Mouse (Mus musculus) lung, embryonic 14.5 days (tissue): ENCODE data around the gene BC028528. TPM values are rescaled to one million over a fixed set of nuclear protein-coding genes. Genes with fewer than 3 reads are reported as not detected.

Experiments used
- ATAC-seq: fragments of 200-750 bp; cut with Nextera tagmentation; 2 replicates; pipeline ENCODE4 v1.8.0; 2017; ENCODE audit warnings: mild to moderate bottlenecking, moderate TSS enrichment, moderate library complexity; ENCODE audit not compliant: insufficient read depth
- DNase-seq: peaks from one replicate; pipeline ENCODE4 v3.0.0-alpha.2; 2015
- H3K27ac ChIP-seq: fragments of 300-500 bp; sonication (generic); 2 replicates; pipeline ENCODE4 v1.5.1; 2014; ENCODE audit warnings: low read depth, mild to moderate bottlenecking, moderate library complexity
- H3K27me3 ChIP-seq: fragments of 300-500 bp; sonication (generic); 2 replicates; pipeline ENCODE4 v1.6.1; 2014; ENCODE audit warnings: low read length, control low read depth; ENCODE audit not compliant: insufficient read depth
- H3K36me3 ChIP-seq: fragments of 300-500 bp; sonication (generic); 2 replicates; pipeline ENCODE4 v1.6.1; 2014; ENCODE audit warnings: control low read depth; ENCODE audit not compliant: insufficient read depth
- H3K4me1 ChIP-seq: fragments of 300-500 bp; sonication (generic); 2 replicates; pipeline ENCODE4 v1.6.1; 2014; ENCODE audit warnings: antibody characterized with exemption, control low read depth; ENCODE audit not compliant: insufficient read depth
- H3K4me2 ChIP-seq: fragments of 300-500 bp; sonication (generic); 2 replicates; pipeline ENCODE4 v1.6.1; 2014; ENCODE audit warnings: mild to moderate bottlenecking
- H3K4me3 ChIP-seq: fragments of 300-500 bp; sonication (generic); 2 replicates; pipeline ENCODE4 v1.5.1; 2014; ENCODE audit warnings: low read depth, low read length
- H3K9ac ChIP-seq: fragments of 300-500 bp; sonication (generic); 2 replicates; pipeline ENCODE4 v1.6.1; 2014
- H3K9me3 ChIP-seq: fragments of 300-500 bp; sonication (generic); 2 replicates; pipeline ENCODE4 v1.6.1; 2016; ENCODE audit warnings: low read depth, low read length, control low read depth
- CTCF ChIP-seq: IDR thresholded peaks from 2 replicates; pipeline ENCODE4 v1.5.1; 2016; ENCODE audit warnings: antibody characterized with exemption, low read depth
- WGBS: fragments of 180-500 bp; shearing (Covaris S2); extraction: QIAGEN DNeasy Blood & Tissue Kit; methylation state at CpG from one replicate; pipeline ENCODE4 v1.1.7; 2014; 5-methylcytosine and 5-hydroxymethylcytosine counted together
- polyA plus RNA-seq: library from polyadenylated mRNA; unstranded; fragments of >200 nt; fragmentation: Nextera tagmentation; extraction: Ambion mirVana; gene quantifications from 2 replicates; pipeline ENCODE4 v1.2.1, GENCODE M21; 2014

BC028528 gene
- 51.4 and 55.4 TPM in 2 replicates for polyA plus RNA-seq

DNA sequence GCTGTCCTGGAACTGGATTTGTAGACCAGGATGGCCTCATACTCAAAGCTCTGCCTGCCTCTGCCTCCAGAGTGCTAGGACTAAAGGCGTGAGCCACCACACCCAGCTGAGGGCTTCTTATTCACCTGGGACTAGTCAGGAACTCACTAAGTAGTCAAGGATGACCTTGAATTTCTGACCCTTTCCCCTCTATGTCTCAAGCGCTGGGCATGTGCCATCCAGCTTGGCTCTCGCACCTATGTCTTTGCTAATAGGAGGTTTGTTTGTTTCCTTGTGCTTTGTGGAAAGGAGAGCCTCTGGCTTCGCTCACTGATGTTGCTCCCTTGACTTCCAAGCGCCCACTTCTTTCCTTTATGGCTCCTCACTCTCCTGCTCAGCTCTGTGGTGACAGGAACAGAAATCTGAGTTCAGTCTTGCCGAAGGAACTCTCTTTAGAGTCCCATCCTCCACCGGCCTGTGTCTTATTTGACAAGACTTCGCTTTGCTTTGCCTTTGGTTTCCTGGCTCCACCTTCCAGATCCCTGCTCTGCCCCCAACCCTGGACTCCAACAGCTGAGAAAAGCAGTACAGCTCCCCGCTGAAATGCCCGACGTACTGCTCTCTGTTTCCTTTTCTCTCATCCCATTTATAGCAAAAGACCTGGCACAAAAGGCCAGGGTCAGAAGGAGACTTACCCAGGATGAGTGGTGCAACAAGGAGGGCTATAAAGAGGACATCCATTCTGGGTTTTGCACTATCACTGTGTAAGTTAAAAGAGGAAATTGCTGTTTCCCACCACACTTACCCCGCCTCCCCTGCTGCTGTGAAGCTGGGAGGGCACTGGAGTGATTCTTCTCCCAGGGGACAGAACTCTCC is at the start of gene BC028528:
Gene BC028528 (minus strand): TSS at position 795 of the 855 bp plus-strand sequence.
- H3K4me3 ChIP-seq = peak within 1 kb of the TSS; percentile 36
- peak within 1 kb of the TSS; percentile 94 for H3K27ac ChIP-seq
- peak; percentile 85 for DNase-seq
- 17% methylated on average over 12 of the region's 12 CpGs for WGBS
- H3K9ac ChIP-seq = peak within 1 kb of the TSS; percentile 53
- H3K4me1 ChIP-seq = peaks cover 4% of the 10 kb centered on the region; the same call in 1 of the 2 replicates
- H3K36me3 ChIP-seq = peaks cover 18% of the 10 kb centered on the region
- H3K4me2 ChIP-seq = peak within 1 kb of the TSS; percentile 76
- no peak for ATAC-seq
- H3K9me3 ChIP-seq = no peaks in the 10 kb centered on the region
- TF ChIP-seq CTCF = no peak
- no peaks in the 10 kb centered on the region for H3K27me3 ChIP-seq

DNA sequence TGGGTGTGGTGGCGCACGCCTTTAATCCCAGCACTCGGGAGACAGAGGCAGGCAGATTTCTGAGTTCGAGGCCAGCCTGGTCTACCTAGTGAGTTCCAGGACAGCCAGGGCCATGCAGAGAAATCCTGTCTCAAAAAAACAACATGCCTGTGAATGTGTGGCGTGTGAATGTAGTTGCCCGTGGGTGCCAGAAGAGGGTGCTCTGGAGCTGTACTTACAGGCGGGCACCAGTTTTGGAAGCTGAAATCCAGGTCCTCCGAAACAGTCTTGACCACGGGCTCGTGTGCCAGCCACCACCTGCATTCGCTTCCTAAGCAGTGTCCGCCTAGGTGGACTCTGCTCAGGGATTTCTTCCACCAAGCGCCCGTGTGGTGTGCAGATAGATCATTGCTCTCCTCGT is 47.0 kb upstream of the BC028528 start:
- ATAC-seq (no peak), DNase-seq (peak; percentile 36)
- H3K27ac ChIP-seq = no peak overlapping the region
- H3K4me1 ChIP-seq = no peaks in the 10 kb centered on the region
- H3K9me3 ChIP-seq = no peaks in the 10 kb centered on the region
- no peak overlapping the region for H3K4me3 ChIP-seq
- H3K27me3 ChIP-seq = no peaks in the 10 kb centered on the region
- TF ChIP-seq CTCF = peak; percentile 47
- H3K36me3 ChIP-seq = peaks cover 90% of the 10 kb centered on the region
- 92% methylated on average over 15 of the region's 15 CpGs for WGBS
- H3K4me2 ChIP-seq = no peak overlapping the region
- H3K9ac ChIP-seq = no peak overlapping the region

DNA sequence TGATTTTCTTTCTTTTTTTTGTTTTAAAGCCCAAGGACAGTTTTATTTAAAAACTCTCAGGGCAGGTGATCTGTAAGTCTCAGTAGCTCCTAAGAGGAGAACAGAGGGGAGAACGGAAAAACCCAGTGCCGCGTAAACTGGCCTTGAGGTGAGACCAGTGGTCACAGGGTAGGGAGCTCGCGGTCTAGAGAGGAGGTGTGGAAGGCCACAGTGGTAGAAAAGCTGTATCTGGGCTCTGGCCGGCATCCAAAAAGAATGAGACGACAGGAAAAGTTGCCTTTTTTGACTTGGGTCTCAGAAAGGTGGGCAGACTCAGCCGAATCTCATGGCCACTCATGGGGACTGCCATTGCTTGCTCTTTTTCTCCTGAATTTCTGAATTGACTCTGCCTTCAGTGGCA is 46.4 kb upstream of the BC028528 start:
- peaks cover 91% of the 10 kb centered on the region for H3K36me3 ChIP-seq
- WGBS = 95% methylated on average over 8 of the region's 8 CpGs
- H3K9ac ChIP-seq = no peak overlapping the region
- no peaks in the 10 kb centered on the region for H3K27me3 ChIP-seq
- no peak for TF ChIP-seq CTCF
- H3K4me2 ChIP-seq = no peak overlapping the region
- no peaks in the 10 kb centered on the region for H3K4me1 ChIP-seq
- ATAC-seq = no peak
- no peak for DNase-seq
- no peak overlapping the region for H3K27ac ChIP-seq
- no peaks in the 10 kb centered on the region for H3K9me3 ChIP-seq
- H3K4me3 ChIP-seq = no peak overlapping the region

DNA sequence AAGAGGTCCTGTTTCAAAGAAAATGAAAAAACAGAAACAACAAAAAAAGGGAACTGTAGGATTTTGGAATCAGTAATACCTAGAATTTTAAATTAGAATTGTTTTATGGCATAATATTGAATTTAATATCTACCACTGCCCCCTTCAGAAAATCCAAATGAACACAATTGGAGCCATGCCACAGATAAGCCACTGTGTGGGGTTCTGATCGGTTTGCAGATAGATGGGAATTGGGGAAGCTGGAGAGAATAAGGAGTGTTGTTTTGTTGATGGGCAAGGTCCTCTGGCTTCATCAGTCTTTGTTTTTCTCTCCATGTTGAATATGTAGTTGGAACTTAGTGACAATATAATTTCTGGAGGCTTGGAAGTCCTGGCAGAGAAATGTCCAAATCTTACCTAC is 42.6 kb upstream of the BC028528 start:
- ATAC-seq (no peak), DNase-seq (no peak)
- Histone ChIP-seq H3K36me3 (peaks cover 53% of the 10 kb centered on the region), H3K27ac (no peak overlapping the region), H3K4me1 (no peaks in the 10 kb centered on the region), H3K4me2 (no peak overlapping the region), H3K9ac (no peak overlapping the region), H3K4me3 (no peak overlapping the region), H3K9me3 (no peaks in the 10 kb centered on the region), H3K27me3 (no peaks in the 10 kb centered on the region)
- WGBS = 85% methylated on average over 1 of the region's 1 CpGs
- no peak for TF ChIP-seq CTCF

DNA sequence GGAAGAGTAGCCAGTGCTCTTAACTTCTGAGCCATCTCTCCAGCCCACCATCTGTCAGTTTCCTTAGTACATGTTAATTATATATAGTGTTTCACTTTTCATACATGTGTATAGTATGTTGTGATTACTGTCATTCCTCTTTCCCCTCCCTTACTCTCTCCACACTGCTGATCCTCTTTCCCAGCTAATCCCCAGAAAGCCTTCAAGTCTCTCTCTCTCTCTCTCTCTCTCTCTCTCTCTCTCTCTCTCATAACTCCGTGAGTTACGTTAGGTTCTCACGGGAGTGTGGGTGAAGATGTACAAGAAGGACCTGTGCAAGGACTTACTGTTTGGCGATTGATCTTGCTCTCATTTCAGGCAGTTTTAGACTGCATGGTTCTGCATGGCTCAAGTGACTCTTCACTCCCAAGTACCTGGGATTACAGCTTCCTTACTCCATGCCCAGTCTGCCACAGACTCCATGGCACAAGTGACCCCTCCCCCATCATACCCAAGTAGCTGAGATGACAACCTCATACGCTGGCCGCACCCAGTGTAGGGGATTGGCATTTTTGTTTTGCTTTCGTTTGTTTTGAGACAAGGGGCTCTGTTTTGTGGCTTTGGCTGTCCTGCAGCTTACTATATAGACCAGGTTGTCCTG is 41.4 kb upstream of the BC028528 start:
- Histone ChIP-seq H3K27me3 (no peaks in the 10 kb centered on the region), H3K27ac (no peak overlapping the region), H3K4me1 (no peaks in the 10 kb centered on the region), H3K4me3 (no peak overlapping the region), H3K9ac (no peak overlapping the region), H3K9me3 (no peaks in the 10 kb centered on the region), H3K36me3 (peaks cover 41% of the 10 kb centered on the region), H3K4me2 (no peak overlapping the region)
- ATAC-seq (no peak), DNase-seq (no peak)
- TF ChIP-seq CTCF = no peak
- 84% methylated on average over 7 of the region's 7 CpGs for WGBS

DNA sequence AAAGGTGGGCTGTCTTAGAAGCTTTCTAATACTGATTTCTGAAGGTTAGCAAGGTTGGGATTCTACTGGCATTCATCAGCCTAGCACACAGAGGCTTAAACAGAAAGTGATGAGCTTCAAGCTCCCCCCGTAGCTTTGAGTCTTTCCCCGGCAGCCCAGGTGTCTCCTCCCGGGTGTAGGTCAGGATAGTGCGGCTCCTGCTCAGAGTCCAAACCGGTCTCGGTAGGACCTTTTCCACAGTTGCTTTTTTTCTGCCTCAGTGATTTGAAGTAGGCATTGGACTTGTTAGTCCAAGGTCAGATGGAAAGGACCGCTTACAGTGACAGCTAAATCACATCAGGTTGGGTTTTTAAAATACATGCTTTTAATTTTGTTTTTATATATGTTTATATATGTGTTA is 40.8 kb upstream of the BC028528 start:
- ATAC-seq = no peak
- H3K9ac ChIP-seq = no peak overlapping the region
- no peak for DNase-seq
- no peak overlapping the region for H3K27ac ChIP-seq
- no peak overlapping the region for H3K4me3 ChIP-seq
- no peaks in the 10 kb centered on the region for H3K27me3 ChIP-seq
- no peak overlapping the region for H3K4me2 ChIP-seq
- peaks cover 35% of the 10 kb centered on the region for H3K36me3 ChIP-seq
- H3K4me1 ChIP-seq = no peaks in the 10 kb centered on the region
- no peak for TF ChIP-seq CTCF
- H3K9me3 ChIP-seq = no peaks in the 10 kb centered on the region
- 88% methylated on average over 7 of the region's 7 CpGs for WGBS

DNA sequence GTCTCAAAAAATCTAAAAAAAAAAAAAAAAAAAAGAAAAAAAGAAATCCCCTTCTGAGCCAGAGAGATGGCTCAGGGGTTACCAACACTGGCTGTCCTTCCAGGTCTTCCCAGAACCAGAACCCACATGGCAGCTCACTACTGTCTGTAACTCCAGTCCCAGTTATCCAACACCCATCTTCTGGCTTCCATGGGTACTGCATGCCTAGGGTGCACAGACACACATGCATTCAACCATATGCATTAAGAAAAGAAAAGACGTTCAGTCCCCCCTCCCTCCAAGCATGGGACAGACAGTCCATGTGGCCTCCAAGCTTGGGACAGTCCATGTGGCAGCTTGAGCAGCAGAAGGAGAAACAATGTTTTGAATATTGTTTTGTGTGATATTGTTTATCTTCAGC is 40.4 kb upstream of the BC028528 start:
- no peaks in the 10 kb centered on the region for H3K9me3 ChIP-seq
- DNase-seq (no peak), ATAC-seq (no peak)
- TF ChIP-seq CTCF = peak; percentile 30
- 70% methylated on average over 1 of the region's 1 CpGs for WGBS
- H3K4me1 ChIP-seq = no peaks in the 10 kb centered on the region
- H3K4me2 ChIP-seq = no peak overlapping the region
- no peak overlapping the region for H3K27ac ChIP-seq
- H3K9ac ChIP-seq = no peak overlapping the region
- no peak overlapping the region for H3K4me3 ChIP-seq
- no peaks in the 10 kb centered on the region for H3K27me3 ChIP-seq
- peaks cover 30% of the 10 kb centered on the region for H3K36me3 ChIP-seq
